Mouse (Mus musculus): Measurements from ENCODE around the gene Ubash3a. TPM values are rescaled to one million over a fixed set of nuclear protein-coding genes. Genes with fewer than 3 reads are reported as not detected.

Gene Ubash3a
- polyA plus RNA-seq, 1 experiment from 2014 or later: not detected

DNA sequence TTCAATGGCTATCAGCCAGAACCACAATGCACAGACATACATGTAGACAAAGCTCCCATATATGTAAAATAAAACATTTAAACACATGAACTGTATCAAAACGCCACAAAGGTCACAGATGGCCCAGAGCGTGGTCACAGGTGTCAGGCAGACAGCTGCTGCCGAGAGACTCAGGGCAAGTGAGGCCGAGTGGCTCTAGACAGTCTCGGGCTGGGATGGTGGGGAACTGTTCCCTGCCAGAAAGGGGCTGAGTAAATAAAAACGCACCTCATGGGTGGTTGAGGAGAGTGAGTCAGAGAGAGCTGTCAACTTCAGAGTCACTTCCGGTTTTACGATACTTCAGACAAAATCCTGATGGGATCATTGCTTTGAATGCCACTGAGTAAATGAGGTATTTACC, 16.9 kb downstream of the Ubash3a start:
- ATAC-seq (ENCODE audit: low FRiP score): no peak
- 84% methylated on average over 8 of the region's 8 CpGs for WGBS
- H3K9me3 ChIP-seq (replicated peaks): no peaks in the 10 kb centered on the region
- no peaks in the 10 kb centered on the region for H3K36me3 ChIP-seq
- H3K9ac ChIP-seq: no peak overlapping the region
- H3K27me3 ChIP-seq: no peaks in the 10 kb centered on the region
- no peak overlapping the region for H3K4me3 ChIP-seq
- H3K4me1 ChIP-seq: no peaks in the 10 kb centered on the region
- H3K27ac ChIP-seq: no peak overlapping the region
- no peak overlapping the region for H3K4me2 ChIP-seq (replicated peaks)

DNA sequence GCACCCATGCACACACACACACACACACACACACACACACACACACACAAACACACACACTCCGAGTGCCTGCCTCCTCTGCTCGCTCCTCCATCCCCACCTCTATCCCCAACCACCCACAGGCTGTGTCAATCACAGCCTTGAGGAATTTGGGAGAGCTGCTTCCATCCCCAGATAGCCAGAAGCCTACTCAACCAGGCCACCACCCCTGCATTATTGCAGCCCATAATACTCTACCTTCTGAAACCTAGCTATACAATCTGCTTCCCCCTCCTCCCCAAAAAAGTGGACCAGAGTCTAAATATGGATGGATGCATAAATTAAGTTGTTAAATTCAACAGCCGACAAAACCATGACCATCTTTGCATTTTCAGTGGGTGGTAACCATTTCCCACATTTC, 18.7 kb downstream of the Ubash3a start:
- Histone ChIP-seq H3K4me2 (replicated peaks) (no peak overlapping the region), H3K27me3 (no peaks in the 10 kb centered on the region), H3K4me1 (no peaks in the 10 kb centered on the region), H3K9me3 (replicated peaks) (no peaks in the 10 kb centered on the region), H3K36me3 (no peaks in the 10 kb centered on the region), H3K4me3 (no peak overlapping the region), H3K27ac (no peak overlapping the region), H3K9ac (no peak overlapping the region)
- 66% methylated on average over 3 of the region's 3 CpGs for WGBS
- no peak for ATAC-seq (ENCODE audit: low FRiP score)

DNA sequence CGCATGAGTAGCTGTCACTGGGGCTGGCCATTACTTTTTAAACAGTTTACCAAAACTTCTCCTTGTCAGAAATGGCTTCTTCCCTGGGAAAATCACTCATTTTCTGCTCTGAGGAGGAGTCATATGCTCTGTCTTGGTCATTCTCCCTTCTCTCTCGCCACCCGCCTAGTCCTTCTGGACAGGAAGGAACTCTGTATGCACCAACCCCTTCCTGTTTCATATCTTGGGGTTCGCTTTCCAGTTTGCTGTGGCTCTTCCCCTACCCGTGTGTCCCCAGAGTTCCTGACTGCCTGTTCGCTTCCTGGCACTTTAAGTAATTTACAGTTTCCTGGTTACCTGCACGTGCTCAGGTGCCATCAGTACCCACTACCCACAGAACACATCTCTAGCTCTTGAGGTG, 19.3 kb downstream of the Ubash3a start:
- H3K27me3 ChIP-seq: no peaks in the 10 kb centered on the region
- H3K9me3 ChIP-seq (replicated peaks): no peaks in the 10 kb centered on the region
- H3K4me3 ChIP-seq: no peak overlapping the region
- ATAC-seq (ENCODE audit: low FRiP score): no peak
- H3K36me3 ChIP-seq: no peaks in the 10 kb centered on the region
- H3K4me1 ChIP-seq: peaks cover 3% of the 10 kb centered on the region; the same call in 1 of the 2 replicates
- H3K4me2 ChIP-seq (replicated peaks): no peak overlapping the region
- no peak overlapping the region for H3K27ac ChIP-seq
- no peak overlapping the region for H3K9ac ChIP-seq
- WGBS: 89% methylated on average over 7 of the region's 7 CpGs

DNA sequence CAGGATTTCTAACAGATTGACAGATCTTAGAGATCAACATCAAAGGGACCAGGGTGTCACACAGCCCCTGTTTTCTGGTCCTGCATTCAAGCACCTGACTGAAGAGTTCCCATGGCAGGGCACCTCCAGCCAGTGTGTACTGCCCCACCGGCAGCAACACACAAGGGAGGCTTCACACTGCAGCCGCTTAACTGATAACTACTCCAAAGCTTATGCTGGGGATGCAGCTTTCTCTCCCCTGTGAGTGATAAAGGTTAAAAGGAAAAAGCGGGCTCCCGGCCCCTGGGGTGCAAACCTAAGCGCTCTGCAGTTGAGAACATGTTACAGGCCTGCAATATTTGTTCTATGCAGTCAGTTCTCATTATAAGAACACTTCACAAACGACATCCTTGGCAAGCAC, 24.1 kb downstream of the Ubash3a start:
- Histone ChIP-seq H3K9me3 (replicated peaks) (no peaks in the 10 kb centered on the region), H3K27me3 (no peaks in the 10 kb centered on the region), H3K4me3 (no peak overlapping the region), H3K4me2 (replicated peaks) (no peak overlapping the region), H3K36me3 (no peaks in the 10 kb centered on the region), H3K9ac (no peak overlapping the region), H3K27ac (no peak overlapping the region), H3K4me1 (peaks cover 7% of the 10 kb centered on the region; the same call in 1 of the 2 replicates)
- 44% methylated on average over 6 of the region's 6 CpGs for WGBS
- no peak for ATAC-seq (ENCODE audit: low FRiP score)

DNA sequence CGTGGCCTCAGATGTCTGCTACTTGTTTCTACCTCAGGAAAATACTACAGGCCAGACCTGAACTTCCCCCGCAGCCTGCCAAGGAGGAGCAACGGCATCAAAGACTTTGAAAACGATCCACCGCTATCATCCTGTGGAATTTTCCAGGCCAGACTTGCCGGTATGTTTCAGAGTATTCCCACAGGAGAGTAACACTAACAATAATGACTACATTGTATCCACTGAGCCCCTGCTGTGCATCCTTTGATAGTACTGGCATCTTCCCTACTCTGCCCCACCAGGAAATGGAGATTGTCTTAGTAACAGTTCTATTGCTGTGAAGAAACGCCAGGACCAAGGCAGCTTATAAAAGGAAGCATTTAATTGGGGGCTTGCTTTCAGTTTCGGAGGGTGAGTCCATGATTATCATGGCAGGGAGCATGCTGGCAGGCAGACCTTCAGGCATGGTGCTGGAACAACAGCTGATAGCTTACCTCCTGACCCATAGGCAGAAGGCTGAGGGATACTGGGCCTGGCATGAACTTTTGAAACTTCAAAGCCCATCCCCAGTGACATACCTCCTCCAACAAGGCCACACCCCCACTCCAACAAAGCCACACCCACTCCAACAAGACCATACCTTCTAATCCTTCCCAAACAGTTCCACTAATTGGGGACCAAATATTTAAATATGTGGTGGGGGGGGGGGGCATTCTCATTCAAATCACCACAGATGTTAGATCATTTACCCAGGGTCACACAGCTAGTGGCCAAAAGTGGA, 24.8 kb downstream of the Ubash3a start:
- Histone ChIP-seq H3K9me3 (replicated peaks) (no peaks in the 10 kb centered on the region), H3K9ac (no peak overlapping the region), H3K4me1 (peaks cover 7% of the 10 kb centered on the region; the same call in 1 of the 2 replicates), H3K36me3 (no peaks in the 10 kb centered on the region), H3K27me3 (no peaks in the 10 kb centered on the region), H3K4me2 (replicated peaks) (no peak overlapping the region), H3K4me3 (no peak overlapping the region), H3K27ac (no peak overlapping the region)
- 37% methylated on average over 8 of the region's 8 CpGs for WGBS
- no peak for ATAC-seq (ENCODE audit: low FRiP score)

DNA sequence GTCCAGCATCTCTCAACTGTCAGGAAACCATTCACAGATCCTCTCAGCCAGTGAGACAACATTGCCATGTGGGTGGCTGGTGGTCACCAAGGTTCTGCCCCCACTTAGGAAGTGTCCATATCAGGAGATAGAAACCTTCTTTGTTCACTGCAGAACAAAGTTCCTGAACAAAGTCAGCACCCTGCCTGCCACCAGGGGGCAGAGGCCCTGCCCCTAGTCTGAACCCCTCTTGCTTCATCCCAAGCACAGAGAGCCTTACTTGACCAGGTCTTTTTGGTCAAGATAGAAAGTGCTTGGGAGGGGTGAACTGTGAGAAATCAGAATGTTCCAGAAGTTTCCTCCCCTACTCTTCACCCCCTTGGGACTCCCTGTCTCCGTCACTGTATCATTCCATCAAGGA, 28.2 kb downstream of the Ubash3a start:
- H3K27ac ChIP-seq: no peak overlapping the region
- H3K9ac ChIP-seq: no peak overlapping the region
- WGBS: 83% methylated on average over 1 of the region's 1 CpGs
- no peaks in the 10 kb centered on the region for H3K36me3 ChIP-seq
- H3K4me2 ChIP-seq (replicated peaks): no peak overlapping the region
- no peak for ATAC-seq (ENCODE audit: low FRiP score)
- H3K27me3 ChIP-seq: no peaks in the 10 kb centered on the region
- no peak overlapping the region for H3K4me3 ChIP-seq
- H3K4me1 ChIP-seq: peaks cover 7% of the 10 kb centered on the region; the same call in 1 of the 2 replicates
- no peaks in the 10 kb centered on the region for H3K9me3 ChIP-seq (replicated peaks)

DNA sequence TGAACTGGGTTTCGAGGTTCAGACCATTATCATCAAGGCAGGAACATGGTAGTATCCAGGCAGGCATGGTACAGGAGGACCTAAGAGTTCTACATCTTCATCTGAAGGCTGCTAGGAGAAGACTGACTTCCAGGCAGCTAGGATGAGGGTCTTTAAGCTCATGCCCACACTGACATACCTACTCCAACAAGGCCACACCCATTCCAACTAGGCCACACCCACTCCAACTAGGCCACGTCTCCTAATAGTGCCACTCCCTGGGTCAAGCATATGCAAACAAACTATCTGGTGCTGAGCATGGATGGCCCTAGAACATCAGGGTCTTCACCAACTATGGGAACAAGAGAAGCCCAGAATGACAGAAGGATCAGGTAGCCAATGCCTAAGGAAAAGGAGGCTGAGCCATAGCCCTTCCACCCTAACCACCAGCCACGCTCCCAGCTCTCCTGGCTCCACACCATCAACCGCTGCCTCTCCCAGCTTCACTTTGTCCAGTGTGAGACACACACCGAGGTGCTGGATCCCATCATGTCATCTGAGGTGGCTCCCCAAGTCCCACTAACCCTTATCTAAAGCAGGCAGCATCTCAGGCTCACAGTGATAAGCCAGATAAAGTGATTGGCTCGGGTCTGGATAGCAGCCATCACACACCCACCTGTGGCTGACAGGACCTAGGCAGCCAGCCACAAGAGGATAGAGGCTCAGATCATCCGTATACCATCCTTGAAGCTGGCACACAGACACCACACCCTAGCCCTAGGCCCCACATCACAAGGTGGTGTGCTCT, 30.8 kb downstream of the Ubash3a start:
- no peak for ATAC-seq (ENCODE audit: low FRiP score)
- H3K27ac ChIP-seq: no peak overlapping the region
- no peaks in the 10 kb centered on the region for H3K9me3 ChIP-seq (replicated peaks)
- no peaks in the 10 kb centered on the region for H3K36me3 ChIP-seq
- no peaks in the 10 kb centered on the region for H3K27me3 ChIP-seq
- no peaks in the 10 kb centered on the region for H3K4me1 ChIP-seq
- no peak overlapping the region for H3K4me3 ChIP-seq
- no peak overlapping the region for H3K9ac ChIP-seq
- H3K4me2 ChIP-seq (replicated peaks): no peak overlapping the region
- WGBS: 84% methylated on average over 7 of the region's 7 CpGs

DNA sequence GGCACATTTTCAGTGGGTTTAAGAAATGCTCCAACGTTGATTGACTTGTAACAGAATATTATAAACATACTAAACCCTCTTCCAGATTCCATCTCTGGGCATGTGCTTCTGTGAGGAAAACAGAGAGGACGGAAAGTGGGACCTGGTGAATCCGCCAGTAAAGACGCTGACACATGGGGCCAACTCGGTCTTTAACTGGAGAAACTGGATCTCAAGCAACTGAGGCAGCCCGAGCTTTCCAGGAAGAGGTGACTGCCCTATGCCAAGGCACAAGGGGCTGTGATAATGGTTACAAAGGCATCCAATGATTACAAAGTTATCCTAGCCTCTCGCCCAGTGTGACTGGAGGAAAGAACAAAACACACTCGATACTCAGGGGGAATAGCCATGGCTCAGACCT, 33.5 kb downstream of the Ubash3a start:
- no peak for ATAC-seq (ENCODE audit: low FRiP score)

DNA sequence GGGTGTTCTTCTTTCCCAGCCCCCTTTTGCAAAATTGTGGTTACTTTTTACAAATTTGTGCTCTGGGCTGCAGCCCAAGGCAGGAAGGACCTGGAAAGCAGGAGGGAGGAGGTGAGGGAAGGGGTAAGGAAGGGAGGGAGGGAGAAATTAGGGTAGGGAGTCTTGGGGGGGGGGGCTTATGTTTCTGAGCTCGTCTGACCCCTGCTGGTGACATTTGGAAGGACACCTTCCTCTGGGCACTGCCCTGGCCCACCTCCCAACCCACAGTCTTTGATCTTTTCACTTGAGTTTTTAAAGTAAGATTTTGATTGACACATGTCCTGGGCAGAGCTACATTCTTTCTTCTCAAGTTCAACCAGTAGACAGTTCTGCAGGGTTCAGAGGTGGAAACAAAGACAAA, 35.1 kb downstream of the Ubash3a start:
- Histone ChIP-seq H3K4me2 (replicated peaks) (no peak overlapping the region), H3K4me3 (no peak overlapping the region), H3K4me1 (no peaks in the 10 kb centered on the region), H3K27me3 (no peaks in the 10 kb centered on the region), H3K36me3 (no peaks in the 10 kb centered on the region), H3K9me3 (replicated peaks) (no peaks in the 10 kb centered on the region), H3K27ac (no peak overlapping the region), H3K9ac (no peak overlapping the region)
- no peak for ATAC-seq (ENCODE audit: low FRiP score)
- 0% methylated on average over 1 of the region's 1 CpGs for WGBS

More for the DNA sequence above, 33.5 kb downstream of the Ubash3a start:
- H3K4me3 ChIP-seq: no peak overlapping the region
- H3K9me3 ChIP-seq (replicated peaks): no peaks in the 10 kb centered on the region
- H3K36me3 ChIP-seq: no peaks in the 10 kb centered on the region
- 90% methylated on average over 8 of the region's 8 CpGs for WGBS
- no peaks in the 10 kb centered on the region for H3K27me3 ChIP-seq
- H3K9ac ChIP-seq: no peak overlapping the region
- H3K4me2 ChIP-seq (replicated peaks): no peak overlapping the region
- no peak overlapping the region for H3K27ac ChIP-seq
- no peaks in the 10 kb centered on the region for H3K4me1 ChIP-seq

DNA sequence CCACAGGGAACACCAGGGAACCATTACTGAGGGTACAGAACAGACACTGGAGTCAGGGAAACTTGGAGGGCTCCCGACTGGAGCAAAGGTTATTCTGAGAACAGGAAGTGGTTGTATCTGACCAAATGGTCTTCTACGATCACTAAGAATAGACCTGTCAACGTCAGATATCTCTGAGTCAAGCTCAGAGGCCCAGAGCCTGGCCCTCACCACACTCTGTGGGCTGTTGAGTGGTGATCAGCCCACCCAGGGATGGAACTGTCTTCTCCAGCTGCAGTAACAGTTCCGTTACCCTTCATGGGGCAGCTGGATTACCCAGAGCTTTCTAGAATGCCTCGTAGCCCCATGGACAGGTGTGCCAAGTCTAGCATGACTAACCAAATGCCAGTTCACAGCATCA, 37.6 kb downstream of the Ubash3a start:
- no peak for ATAC-seq (ENCODE audit: low FRiP score)
- Histone ChIP-seq H3K27ac (no peak overlapping the region), H3K27me3 (no peaks in the 10 kb centered on the region), H3K4me1 (no peaks in the 10 kb centered on the region), H3K9ac (no peak overlapping the region), H3K36me3 (no peaks in the 10 kb centered on the region), H3K4me2 (replicated peaks) (no peak overlapping the region), H3K9me3 (replicated peaks) (no peaks in the 10 kb centered on the region), H3K4me3 (no peak overlapping the region)
- 87% methylated on average over 5 of the region's 5 CpGs for WGBS

DNA sequence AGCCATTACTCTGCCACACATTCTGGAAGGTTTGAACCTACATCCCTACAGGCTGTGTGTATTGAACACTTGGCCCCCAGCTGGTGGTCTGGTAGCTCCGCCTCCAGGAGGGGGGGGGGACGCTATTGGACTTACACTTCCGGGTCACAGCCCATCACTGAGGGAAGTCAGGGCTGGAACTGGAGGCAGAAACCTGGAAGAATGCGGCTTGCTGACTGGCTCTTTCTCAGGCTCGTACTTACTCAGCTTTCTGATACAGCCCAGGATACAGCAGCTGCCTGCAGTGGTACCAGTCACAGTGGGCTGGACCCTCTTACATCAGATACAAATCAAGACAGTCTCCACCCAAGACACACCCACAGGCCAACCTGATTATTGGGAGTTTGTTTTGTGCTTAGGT, 39.5 kb downstream of the Ubash3a start:
- Histone ChIP-seq H3K9me3 (replicated peaks) (no peaks in the 10 kb centered on the region), H3K4me3 (no peak overlapping the region), H3K27me3 (no peaks in the 10 kb centered on the region), H3K4me1 (no peaks in the 10 kb centered on the region), H3K4me2 (replicated peaks) (no peak overlapping the region), H3K36me3 (no peaks in the 10 kb centered on the region), H3K27ac (no peak overlapping the region; the same call in 1 of the 2 replicates), H3K9ac (no peak overlapping the region)
- no peak for ATAC-seq (ENCODE audit: low FRiP score)
- WGBS: 30% methylated on average over 5 of the region's 5 CpGs

DNA sequence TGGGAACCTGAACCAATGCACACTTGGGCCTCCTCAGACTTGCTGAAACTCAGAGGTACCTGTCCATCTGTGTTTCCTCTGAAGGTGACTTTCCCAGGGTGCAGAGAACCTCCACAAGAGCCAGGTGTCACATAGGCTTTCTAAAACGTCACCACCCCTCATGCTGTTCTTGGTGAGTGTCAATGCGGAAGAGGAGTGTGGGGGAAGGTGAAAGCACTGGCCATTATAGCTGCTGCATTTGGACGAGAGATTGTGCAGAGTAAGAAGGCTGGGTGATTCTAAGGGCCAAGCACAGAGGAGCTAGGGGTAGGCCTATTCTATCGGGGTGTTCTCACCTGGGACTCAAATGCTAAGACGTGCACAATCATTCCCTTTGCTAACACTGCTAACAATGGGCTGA, 46.3 kb downstream of the Ubash3a start:
- H3K27me3 ChIP-seq: no peaks in the 10 kb centered on the region
- WGBS: 64% methylated on average over 5 of the region's 5 CpGs
- H3K4me1 ChIP-seq: 0 out of 2 replicates have a peak, but pooled peaks cover under 1% of the 10 kb centered on the region
- H3K27ac ChIP-seq: no peak overlapping the region
- H3K4me3 ChIP-seq: no peak overlapping the region
- no peaks in the 10 kb centered on the region for H3K36me3 ChIP-seq
- H3K9ac ChIP-seq: no peak overlapping the region
- ATAC-seq (ENCODE audit: low FRiP score): no peak
- no peaks in the 10 kb centered on the region for H3K9me3 ChIP-seq (replicated peaks)
- no peak overlapping the region for H3K4me2 ChIP-seq (replicated peaks)

All from hindbrain, embryonic 12.5 days (tissue).